Mouse (Mus musculus) skeletal muscle tissue, postnatal 0 days (tissue): Measurements from ENCODE around the gene Sumo3. TPM values are rescaled to one million over a fixed set of nuclear protein-coding genes. Genes with fewer than 3 reads are reported as not detected.

Experiments
- microRNA counts: library from miRNA; unstranded; fragments of <30 nt; microRNA quantifications from one replicate; lab custom pipeline; 2015
- microRNA-seq, 2 experiments: library from miRNA; unstranded; fragments of <30 nt; microRNA quantifications; one replicate each; pipeline ENCODE4; 2016
- polyA plus RNA-seq: library from polyadenylated mRNA; unstranded; fragments of >200 nt; fragmentation: Nextera tagmentation; extraction: Ambion mirVana; gene quantifications from 2 replicates; pipeline ENCODE4 v1.2.1, GENCODE M21; 2015

The Sumo3 gene
- polyA plus RNA-seq = 133 and 146 TPM in 2 replicates

DNA sequence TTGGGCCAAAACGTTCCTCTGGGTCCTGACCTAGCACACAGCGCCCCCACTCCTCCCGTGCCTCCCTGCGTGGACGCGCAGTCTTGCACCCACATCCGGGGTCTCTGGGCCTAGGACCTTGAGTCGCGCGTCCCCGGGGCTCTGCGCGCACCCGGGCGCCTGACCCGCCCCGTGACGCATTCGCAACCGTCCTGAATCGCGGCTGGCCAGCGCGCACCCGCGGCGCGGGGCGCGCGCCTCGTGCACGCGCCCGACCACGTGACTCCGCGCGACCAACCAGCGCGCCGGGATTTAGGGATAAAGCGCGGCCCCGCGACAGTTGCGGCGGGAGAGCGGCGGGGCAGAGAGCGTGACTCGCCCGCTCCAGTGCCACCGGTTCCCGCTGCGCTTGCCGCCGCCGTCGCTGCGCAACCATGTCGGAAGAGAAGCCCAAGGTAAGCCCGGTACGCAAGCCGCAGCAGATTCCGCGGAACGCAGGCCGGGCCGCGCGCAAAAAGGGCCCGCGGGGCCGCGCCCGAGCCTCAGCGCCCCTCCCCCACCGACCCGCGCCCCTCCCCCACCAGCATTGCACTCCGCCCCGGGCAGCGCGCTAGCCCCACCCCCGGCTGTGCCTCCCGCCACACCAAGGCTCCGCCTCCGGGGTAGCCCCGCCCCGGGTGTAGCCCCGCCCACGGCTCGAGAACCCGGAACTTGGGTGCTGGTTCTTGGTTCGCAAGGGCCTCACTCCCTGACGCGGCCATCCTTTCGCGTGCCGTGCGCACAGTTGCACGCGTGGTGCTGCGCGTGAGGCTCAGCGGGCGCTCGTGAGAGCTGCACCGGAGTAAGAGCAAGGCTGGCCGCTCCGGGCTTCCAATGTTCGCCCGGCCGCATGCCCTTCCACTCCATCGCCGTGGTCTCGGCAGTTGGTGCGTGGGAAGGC is at the start of gene Sumo3, which contains the start of gene Gm49325:
Sumo3 (plus strand) TSS at position 190 of the 919 bp plus-strand sequence.
Gm49325 (plus strand) TSS at position 290 of the 919 bp plus-strand sequence.

DNA sequence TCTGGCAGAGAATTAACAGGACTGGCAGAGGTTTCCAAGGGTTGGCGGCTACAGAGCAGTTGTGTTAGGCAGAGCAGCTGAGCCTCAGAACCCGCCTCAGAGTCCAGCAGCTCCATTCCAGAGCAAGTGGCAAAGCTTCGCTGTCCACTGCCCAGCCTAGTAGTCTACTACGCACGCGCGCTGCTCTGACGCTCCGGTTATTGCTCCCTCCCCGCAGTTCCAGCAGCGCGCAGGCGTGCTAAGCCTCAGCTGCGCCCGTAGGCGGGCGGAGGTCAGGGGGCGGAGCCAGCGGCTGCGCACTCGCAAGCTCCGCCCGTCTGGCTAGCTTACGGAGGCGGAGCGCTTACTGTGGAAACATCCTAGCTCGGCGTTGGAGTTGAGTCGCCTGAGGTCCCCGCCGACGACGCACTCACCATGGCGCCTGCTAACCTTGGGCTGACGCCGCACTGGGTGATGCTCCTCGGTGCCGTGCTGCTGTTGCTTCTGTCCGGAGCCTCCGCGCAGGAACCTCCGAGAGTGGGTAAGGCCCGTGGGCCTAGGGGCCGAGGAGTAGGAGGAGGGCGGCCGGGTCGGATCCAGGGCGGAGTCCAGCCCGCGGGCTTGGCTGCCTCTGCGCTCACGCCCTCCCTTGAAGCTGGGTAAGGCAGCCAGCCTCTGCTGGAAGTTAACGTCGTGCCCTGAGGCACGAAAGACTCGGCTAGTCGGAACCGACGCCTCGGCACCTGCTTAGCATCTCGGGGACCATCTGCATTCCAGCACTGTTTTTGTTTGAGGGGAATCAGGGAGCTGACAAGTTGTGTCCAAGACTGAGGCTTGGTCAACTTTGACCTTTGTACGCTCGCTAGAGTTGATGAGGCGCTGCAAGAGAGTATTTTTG is 24.3 kb upstream of the Sumo3 start, which contains the start of gene Pttg1ip:
Pttg1ip (plus strand) TSS at position 313 of the 877 bp plus-strand sequence.

DNA sequence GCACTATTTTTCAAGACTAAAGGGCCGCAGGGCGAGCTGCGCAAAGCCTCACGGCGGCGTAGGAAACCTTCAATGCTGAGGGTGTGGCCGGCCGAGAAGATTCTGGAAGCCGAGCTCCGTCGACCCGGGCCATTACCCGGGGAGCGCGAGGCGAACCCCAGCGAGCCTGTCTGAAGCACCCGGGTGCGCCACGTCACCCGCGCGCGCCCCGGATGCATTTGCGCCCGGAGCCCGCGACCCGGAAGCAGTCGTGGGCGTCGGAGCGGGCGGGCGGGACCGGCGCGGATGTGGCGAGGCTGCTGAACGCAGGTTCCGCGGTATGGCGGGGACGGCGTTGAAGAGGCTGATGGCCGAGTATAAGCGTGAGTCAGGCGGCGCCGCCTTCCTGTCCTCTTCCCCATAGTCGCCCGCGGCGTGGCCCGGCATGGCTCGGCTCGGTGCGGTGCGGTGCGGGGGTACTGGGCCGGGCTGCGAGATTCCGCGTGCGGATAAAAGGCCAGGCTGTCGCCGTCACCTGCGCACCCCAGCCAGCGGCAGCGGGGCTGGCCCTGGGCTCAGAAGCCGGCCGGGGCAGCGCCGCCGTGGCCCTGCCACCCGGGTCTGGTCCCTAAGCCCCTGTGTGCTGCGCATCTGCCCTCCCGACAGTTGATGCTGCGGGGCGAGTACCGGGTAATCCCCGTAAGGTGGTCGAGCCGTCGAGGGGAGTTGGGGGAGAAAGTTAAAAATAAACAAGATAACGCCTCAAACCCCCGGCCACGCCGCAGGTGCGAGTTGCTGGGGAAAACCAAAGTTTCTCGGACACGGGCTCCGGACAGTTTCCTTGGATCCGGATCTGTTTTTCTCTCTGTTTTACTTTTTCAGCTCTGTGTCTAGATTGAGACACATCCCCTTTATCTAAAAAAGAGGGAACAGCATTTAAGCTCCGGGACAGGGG is 16.4 kb downstream of the Sumo3 start, which contains the start of gene Ube2g2:
Ube2g2 (plus strand) TSS at position 221 of the 934 bp plus-strand sequence.

MicroRNAs encoded within 50 kb of the gene (microRNA counts, 519-probe panel; counts per million panel counts)
- microRNA mmu-miR-1930 (lab: Ali Mortazavi, UCI) = 296 counts per million, percentile 58 among the panel's probes with 10 or more counts

Small RNA genes within 50 kb of the gene (microRNA-seq; reads per million reads assigned to microRNA genes)
- 6.8 to 11.4 reads per million in 2 experiments for gene Mir1930

Other genes with a start within 250 kb of the Sumo3 start
- gene Adarb1, start 187.8 kb upstream of the Sumo3 start, polyA plus RNA-seq = 2.7 and 2.8 TPM in 2 replicates
- 13.1 and 15.7 TPM in 2 replicates for gene Fam207a, start 90.3 kb upstream of the Sumo3 start, polyA plus RNA-seq
- 1.6 and 1.8 TPM in 2 replicates for gene Itgb2, start 75.8 kb upstream of the Sumo3 start, polyA plus RNA-seq
- 79.3 and 92.3 TPM in 2 replicates for gene Pttg1ip, start 24.4 kb upstream of the Sumo3 start, polyA plus RNA-seq
- 5.2 and 11.3 TPM in 2 replicates for gene Gm49325, start 100 bp downstream of the Sumo3 start, polyA plus RNA-seq
- gene Ube2g2, start 16.2 kb downstream of the Sumo3 start, polyA plus RNA-seq = 112 and 114 TPM in 2 replicates
- 0.07 TPM in 1 of 2 replicates, not detected in the other for gene Tspear, start 80.5 kb downstream of the Sumo3 start, polyA plus RNA-seq
- gene Gm19402, start 84.7 kb downstream of the Sumo3 start, polyA plus RNA-seq = not detected in 2 replicates
- not detected in 2 replicates for gene Gm9508, start 91.1 kb downstream of the Sumo3 start, polyA plus RNA-seq
- gene Gm10272, start 100.5 kb downstream of the Sumo3 start, polyA plus RNA-seq = not detected in 2 replicates
- gene Gm10024, start 105.4 kb downstream of the Sumo3 start, polyA plus RNA-seq = not detected in 2 replicates
- not detected in 2 replicates for gene Gm10142, start 109.7 kb downstream of the Sumo3 start, polyA plus RNA-seq
- gene Krtap12-1, start 114.5 kb downstream of the Sumo3 start, polyA plus RNA-seq = not detected in 2 replicates
- not detected in 2 replicates for gene Gm10100, start 120.4 kb downstream of the Sumo3 start, polyA plus RNA-seq
- gene Gm18596, start 136.5 kb downstream of the Sumo3 start, polyA plus RNA-seq = not detected in 2 replicates
- not detected in 2 replicates for gene Gm9736, start 145.3 kb downstream of the Sumo3 start, polyA plus RNA-seq
- gene Gm3233, start 153.6 kb downstream of the Sumo3 start, polyA plus RNA-seq = not detected in 2 replicates
- gene Gm3238, start 165.2 kb downstream of the Sumo3 start, polyA plus RNA-seq = not detected in 2 replicates
- not detected in 2 replicates for gene Gm7138, start 170.8 kb downstream of the Sumo3 start, polyA plus RNA-seq
- gene Gm3250, start 176.4 kb downstream of the Sumo3 start, polyA plus RNA-seq = not detected in 2 replicates
- gene Gm7137, start 182.1 kb downstream of the Sumo3 start, polyA plus RNA-seq = not detected in 2 replicates
- not detected in 2 replicates for gene Gm9639, start 189.0 kb downstream of the Sumo3 start, polyA plus RNA-seq
- not detected in 2 replicates for gene Gm19668, start 193.0 kb downstream of the Sumo3 start, polyA plus RNA-seq
- not detected in 2 replicates for gene Gm9507, start 205.7 kb downstream of the Sumo3 start, polyA plus RNA-seq
- not detected in 2 replicates for gene Gm2696, start 208.6 kb downstream of the Sumo3 start, polyA plus RNA-seq
- gene Krtap10-4, start 221.0 kb downstream of the Sumo3 start, polyA plus RNA-seq = not detected in 2 replicates
- gene Krtap10-10, start 229.8 kb downstream of the Sumo3 start, polyA plus RNA-seq = not detected in 2 replicates
- gene Gm36176, start 240.7 kb downstream of the Sumo3 start, polyA plus RNA-seq = not detected in 2 replicates
- not detected in 2 replicates for gene Gm10318, start 246.8 kb downstream of the Sumo3 start, polyA plus RNA-seq